Mouse (Mus musculus) kidney, embryonic 14.5 days (tissue): ENCODE data around the gene Socs5. TPM values are rescaled to one million over a fixed set of nuclear protein-coding genes. Genes with fewer than 3 reads are reported as not detected.
A peak's percentile ranks its signal among the peaks of the same experiment; 100 is the strongest.

Source experiments
- ATAC-seq: fragments of 200-750 bp; cut with Nextera tagmentation; 2 replicates; pipeline ENCODE4 v1.8.0; 2017; ENCODE audit warnings: moderate number of reproducible peaks, mild to moderate bottlenecking, moderate TSS enrichment, moderate library complexity; ENCODE audit not compliant: low FRiP score, low TSS enrichment
- H3K27ac ChIP-seq: fragments of 300-500 bp; sonication (generic); 2 replicates; pipeline ENCODE4 v1.5.1; 2014; ENCODE audit warnings: low read depth, mild to moderate bottlenecking, low read length, moderate library complexity, mixed read lengths
- H3K27me3 ChIP-seq: fragments of 300-500 bp; sonication (generic); 2 replicates; pipeline ENCODE4 v1.6.1; 2014; ENCODE audit warnings: mild to moderate bottlenecking, low read length; ENCODE audit not compliant: control insufficient read depth, insufficient read depth
- H3K36me3 ChIP-seq: fragments of 300-500 bp; sonication (generic); 2 replicates; pipeline ENCODE4 v1.6.1; 2014; ENCODE audit warnings: low read length, mixed read lengths; ENCODE audit not compliant: control insufficient read depth, insufficient read depth
- H3K4me1 ChIP-seq: fragments of 300-500 bp; sonication (generic); 2 replicates; pipeline ENCODE4 v1.6.1; 2014; ENCODE audit warnings: low read length, mixed read lengths; ENCODE audit not compliant: control insufficient read depth, insufficient read depth
- H3K4me2 ChIP-seq: fragments of 300-500 bp; sonication (generic); replicated peaks from 2 replicates; pipeline ENCODE4 v1.6.1; 2014; ENCODE audit warnings: low read depth, mild to moderate bottlenecking, low read length
- H3K4me3 ChIP-seq: fragments of 300-500 bp; sonication (generic); 2 replicates; pipeline ENCODE4 v1.5.1; 2014; ENCODE audit warnings: mild to moderate bottlenecking, low read length
- H3K9ac ChIP-seq: fragments of 300-500 bp; sonication (generic); 2 replicates; pipeline ENCODE4 v1.6.1; 2014; ENCODE audit warnings: low read depth, mild to moderate bottlenecking, low read length, moderate library complexity
- H3K9me3 ChIP-seq: fragments of 300-500 bp; sonication (generic); 2 replicates; pipeline ENCODE4 v1.6.1; 2016; ENCODE audit warnings: low read length; ENCODE audit not compliant: control insufficient read depth
- WGBS: fragments of 180-500 bp; shearing (Covaris S2); extraction: QIAGEN DNeasy Blood & Tissue Kit; methylation state at CpG from one replicate; pipeline ENCODE4 v1.1.7; 2014; 5-methylcytosine and 5-hydroxymethylcytosine counted together
- polyA plus RNA-seq: library from polyadenylated mRNA; unstranded; fragments of >200 nt; fragmentation: Nextera tagmentation; extraction: Ambion mirVana; gene quantifications from 2 replicates; pipeline ENCODE4 v1.2.1, GENCODE M21; 2014

Socs5 gene
- polyA plus RNA-seq, 1 experiment from 2014 or later: 24.5 TPM

- Histone ChIP-seq H3K27me3 (no peaks in the 10 kb centered on the region), H3K9ac (no peak overlapping the region), H3K4me3 (no peak overlapping the region), H3K4me1 (0 out of 2 replicates have a peak, but pooled peaks cover 10% of the 10 kb centered on the region), H3K9me3 (no peaks in the 10 kb centered on the region), H3K27ac (no peak overlapping the region), H3K4me2 (no peak overlapping the region), H3K36me3 (peaks cover 10% of the 10 kb centered on the region; the same call in 1 of the 2 replicates)
- WGBS: 86% methylated on average over 7 of the region's 7 CpGs
- ATAC-seq: no peak
Measured at GRCm38 (mm10) chr17:87118966-87119526, 11.6 kb downstream of the Socs5 start.

DNA sequence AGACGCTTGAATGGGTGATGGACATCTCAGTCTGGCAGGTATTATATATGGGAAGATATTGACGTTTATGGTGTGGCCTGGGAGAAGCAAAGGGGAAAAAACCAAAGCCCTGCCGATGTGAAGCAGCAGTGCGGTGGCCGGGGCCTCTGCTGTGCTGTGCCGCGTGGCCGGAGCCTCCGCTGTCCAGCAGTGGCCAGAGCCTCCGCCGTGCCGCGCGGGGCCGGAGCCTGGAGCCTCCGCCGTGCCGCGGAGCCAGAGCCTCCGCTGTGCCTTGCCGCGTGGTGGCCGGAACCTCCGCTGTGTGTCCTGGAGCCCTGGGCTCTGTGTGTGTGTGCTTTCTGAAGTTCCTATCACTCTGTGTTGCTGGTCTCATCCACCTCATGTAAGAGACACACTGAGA lies 17.9 kb downstream of the Socs5 start:
- Histone ChIP-seq H3K36me3 (peaks cover 10% of the 10 kb centered on the region; the same call in 1 of the 2 replicates), H3K27me3 (no peaks in the 10 kb centered on the region), H3K4me3 (peak overlapping the region; percentile 24), H3K4me2 (peak overlapping the region; percentile 42), H3K27ac (no peak overlapping the region), H3K9me3 (no peaks in the 10 kb centered on the region), H3K9ac (no peak overlapping the region), H3K4me1 (peaks cover 14% of the 10 kb centered on the region; the same call in 1 of the 2 replicates)
- WGBS: 71% methylated on average over 22 of the region's 24 CpGs
- peak; percentile 71; the same call in 1 of the 2 replicates for ATAC-seq

DNA sequence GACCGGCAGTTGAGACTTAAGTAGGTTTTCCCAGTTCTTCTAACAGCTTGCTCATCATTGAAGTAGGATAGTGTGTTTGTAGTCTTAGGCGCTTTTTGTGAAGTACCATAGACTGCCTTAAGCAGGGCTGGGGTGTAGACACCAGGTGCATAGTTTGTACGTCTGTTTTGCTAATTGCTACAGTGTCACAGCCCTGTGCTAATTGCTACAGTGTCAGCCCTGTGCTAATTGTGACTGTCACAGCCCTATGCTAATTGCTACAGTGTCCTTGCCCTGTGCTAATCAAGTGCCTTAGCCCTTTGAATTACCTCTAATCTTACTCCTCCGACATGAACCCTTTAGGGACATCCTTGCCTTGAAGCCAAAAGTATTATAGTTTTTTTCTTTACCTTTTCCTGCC lies 24.8 kb downstream of the Socs5 start:
- peaks cover 5% of the 10 kb centered on the region; the same call in 1 of the 2 replicates for H3K4me1 ChIP-seq
- no peaks in the 10 kb centered on the region for H3K9me3 ChIP-seq
- H3K36me3 ChIP-seq: peaks cover 19% of the 10 kb centered on the region
- no peak overlapping the region for H3K4me2 ChIP-seq
- WGBS: 52% methylated on average over 4 of the region's 4 CpGs
- H3K27me3 ChIP-seq: no peaks in the 10 kb centered on the region
- H3K4me3 ChIP-seq: no peak overlapping the region
- H3K9ac ChIP-seq: no peak overlapping the region
- ATAC-seq: no peak
- H3K27ac ChIP-seq: no peak overlapping the region

GRCm38 (mm10) chr17:87133823-87134222 lies 26.3 kb downstream of the Socs5 start:
- no peak for ATAC-seq
- Histone ChIP-seq H3K27me3 (no peaks in the 10 kb centered on the region), H3K4me3 (no peak overlapping the region), H3K4me2 (0 out of 2 replicates have a peak overlapping the region, but pooled peaks have one; percentile 8), H3K9me3 (no peaks in the 10 kb centered on the region), H3K9ac (no peak overlapping the region), H3K27ac (no peak overlapping the region), H3K36me3 (peaks cover 19% of the 10 kb centered on the region), H3K4me1 (peaks cover 5% of the 10 kb centered on the region; the same call in 1 of the 2 replicates)
- WGBS: 78% methylated on average over 23 of the region's 23 CpGs

DNA sequence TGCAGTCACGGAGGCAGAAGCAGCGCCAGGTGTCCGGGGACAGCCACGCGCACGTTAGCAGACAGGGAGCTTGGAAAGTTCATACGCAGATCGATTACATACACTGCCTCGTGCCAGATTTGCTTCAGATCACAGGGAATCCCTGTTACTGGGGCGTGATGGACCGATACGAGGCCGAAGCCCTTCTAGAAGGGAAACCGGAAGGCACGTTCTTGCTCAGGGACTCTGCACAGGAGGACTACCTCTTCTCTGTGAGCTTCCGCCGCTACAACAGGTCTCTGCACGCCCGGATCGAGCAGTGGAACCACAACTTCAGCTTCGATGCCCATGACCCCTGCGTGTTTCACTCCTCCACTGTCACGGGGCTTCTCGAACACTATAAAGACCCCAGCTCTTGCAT lies 27.2 kb downstream of the Socs5 start:
- Histone ChIP-seq H3K4me1 (peaks cover 4% of the 10 kb centered on the region; the same call in 1 of the 2 replicates), H3K36me3 (peaks cover 19% of the 10 kb centered on the region), H3K4me2 (no peak overlapping the region), H3K4me3 (no peak overlapping the region), H3K27ac (no peak overlapping the region), H3K9me3 (no peaks in the 10 kb centered on the region), H3K27me3 (no peaks in the 10 kb centered on the region), H3K9ac (no peak overlapping the region)
- no peak for ATAC-seq
- 88% methylated on average over 24 of the region's 24 CpGs for WGBS

DNA sequence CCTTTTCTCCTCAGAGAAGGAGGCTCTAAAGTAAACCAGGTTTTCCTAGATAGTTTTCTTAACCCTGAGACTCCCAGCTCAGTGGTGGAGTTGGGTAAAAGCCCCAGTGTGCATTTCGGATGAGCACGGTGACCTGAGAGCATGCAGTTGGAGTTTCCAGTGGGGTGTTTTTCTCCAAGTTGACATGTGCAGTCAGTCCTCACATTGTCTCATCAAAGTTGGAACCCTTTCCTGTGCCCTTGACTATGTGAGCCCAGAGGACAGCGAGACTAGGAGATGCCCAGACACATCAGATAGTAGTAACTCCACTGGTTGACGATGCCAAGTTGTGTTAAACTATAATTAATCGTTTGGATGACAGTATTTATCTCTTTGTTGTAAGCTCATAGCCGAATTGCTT lies 28.3 kb downstream of the Socs5 start:
- H3K4me3 ChIP-seq: no peak overlapping the region
- no peaks in the 10 kb centered on the region for H3K9me3 ChIP-seq
- ATAC-seq: no peak
- 80% methylated on average over 6 of the region's 6 CpGs for WGBS
- H3K4me1 ChIP-seq: no peaks in the 10 kb centered on the region
- no peak overlapping the region for H3K9ac ChIP-seq
- H3K27ac ChIP-seq: no peak overlapping the region
- no peaks in the 10 kb centered on the region for H3K27me3 ChIP-seq
- H3K4me2 ChIP-seq: no peak overlapping the region
- H3K36me3 ChIP-seq: peaks cover 19% of the 10 kb centered on the region

DNA sequence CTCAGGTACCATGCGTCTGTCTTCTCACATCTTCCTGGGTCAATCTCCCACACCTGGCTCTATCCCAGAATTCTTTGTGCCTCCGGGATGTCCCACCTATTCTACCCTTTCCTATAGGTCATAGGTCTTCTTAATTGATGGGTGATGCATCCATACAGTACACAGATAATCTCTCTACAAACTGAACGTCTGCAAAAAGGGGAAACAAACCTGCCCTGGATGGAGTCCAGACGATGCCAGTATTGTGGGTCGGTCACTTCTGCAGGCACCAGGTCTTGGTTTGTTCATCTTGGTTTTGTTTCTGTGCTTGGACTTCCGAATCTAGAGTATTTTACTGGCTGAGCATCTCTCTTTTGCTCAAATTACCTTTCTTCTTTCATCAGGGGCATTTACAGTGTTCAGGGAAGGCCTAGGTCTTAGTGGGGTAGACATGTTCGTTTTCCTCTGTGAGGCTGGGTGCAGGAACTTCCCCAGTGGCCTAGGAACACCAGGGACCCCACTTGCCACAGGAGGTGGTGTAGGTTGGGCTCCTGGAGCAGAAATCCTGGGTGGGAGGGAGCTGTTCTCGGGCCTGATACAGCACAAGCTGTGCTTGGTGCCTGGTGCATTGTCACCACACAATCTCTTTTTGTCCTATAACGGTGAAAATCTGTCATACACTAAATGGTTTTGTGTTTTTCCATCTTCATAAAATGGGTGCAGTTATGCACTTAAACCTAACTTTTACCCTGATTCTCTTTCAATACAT lies 33.9 kb downstream of the Socs5 start:
- Histone ChIP-seq H3K4me3 (no peak overlapping the region), H3K27me3 (no peaks in the 10 kb centered on the region), H3K4me1 (no peaks in the 10 kb centered on the region), H3K4me2 (no peak overlapping the region), H3K9me3 (no peaks in the 10 kb centered on the region), H3K27ac (no peak overlapping the region), H3K9ac (no peak overlapping the region), H3K36me3 (no peaks in the 10 kb centered on the region)
- 90% methylated on average over 9 of the region's 9 CpGs for WGBS
- ATAC-seq: no peak

DNA sequence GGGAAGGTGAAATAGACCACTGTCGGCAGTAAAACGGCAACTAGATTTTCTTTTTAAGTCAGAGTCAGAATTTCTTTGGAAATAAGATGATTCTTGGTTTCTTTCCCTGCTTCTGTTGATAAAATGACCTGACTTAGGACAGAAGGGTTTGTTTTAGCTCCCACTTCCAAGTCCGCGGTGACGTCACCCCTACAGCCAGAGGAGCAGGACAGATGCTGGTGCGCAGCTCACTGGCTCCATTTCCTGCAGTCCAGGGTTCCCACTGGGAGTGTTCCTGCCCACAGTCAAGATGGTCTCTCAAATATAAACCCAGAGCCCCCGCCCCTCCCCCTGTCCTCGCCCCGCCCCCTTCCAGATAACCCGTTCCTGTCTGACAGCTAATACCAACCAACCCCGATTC lies 34.8 kb downstream of the Socs5 start:
- WGBS: 54% methylated on average over 11 of the region's 11 CpGs
- ATAC-seq: peak; percentile 71; the same call in 1 of the 2 replicates
- Histone ChIP-seq H3K4me3 (no peak overlapping the region), H3K9me3 (no peaks in the 10 kb centered on the region), H3K9ac (no peak overlapping the region), H3K36me3 (no peaks in the 10 kb centered on the region), H3K4me2 (peak overlapping the region; percentile 16; the same call in 1 of the 2 replicates), H3K27me3 (no peaks in the 10 kb centered on the region), H3K27ac (no peak overlapping the region), H3K4me1 (no peaks in the 10 kb centered on the region)

DNA sequence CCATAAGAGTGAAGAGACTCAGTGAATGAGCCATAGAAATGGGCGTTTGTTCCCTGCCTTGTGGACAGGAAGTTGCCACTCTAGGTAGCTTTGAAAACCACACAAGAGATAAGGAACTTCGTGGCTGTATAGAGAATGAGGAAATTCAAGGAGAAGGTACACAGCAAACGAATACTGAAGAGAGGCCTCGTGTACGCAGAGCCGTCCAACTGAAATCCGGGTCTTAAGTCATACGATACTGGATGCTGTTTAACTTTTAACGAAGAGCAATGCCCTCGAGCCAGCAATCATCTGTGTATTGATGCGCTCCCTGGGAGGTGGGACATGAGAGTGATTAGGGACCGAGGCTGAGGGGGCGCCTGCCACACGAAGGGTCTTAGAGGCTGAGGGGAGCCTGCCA lies 35.7 kb downstream of the Socs5 start:
- no peak overlapping the region for H3K9ac ChIP-seq
- WGBS: 70% methylated on average over 14 of the region's 14 CpGs
- no peaks in the 10 kb centered on the region for H3K27me3 ChIP-seq
- no peak overlapping the region for H3K4me2 ChIP-seq
- H3K36me3 ChIP-seq: no peaks in the 10 kb centered on the region
- H3K27ac ChIP-seq: no peak overlapping the region
- H3K4me3 ChIP-seq: no peak overlapping the region
- no peaks in the 10 kb centered on the region for H3K9me3 ChIP-seq
- H3K4me1 ChIP-seq: no peaks in the 10 kb centered on the region
- ATAC-seq: no peak
